Mouse (Mus musculus) ES-Bruce4 (cell line): ENCODE results near the gene Ywhae.

Experiments used
- CTCF ChIP-seq: IDR thresholded peaks from one replicate; pipeline ENCODE4 v1.8.1; 2011; ENCODE audit warnings: low read depth, low read length
- POLR2A ChIP-seq: IDR thresholded peaks from one replicate; pipeline ENCODE4 v1.8.1; 2011; ENCODE audit warnings: low read length; ENCODE audit not compliant: insufficient read depth

DNA sequence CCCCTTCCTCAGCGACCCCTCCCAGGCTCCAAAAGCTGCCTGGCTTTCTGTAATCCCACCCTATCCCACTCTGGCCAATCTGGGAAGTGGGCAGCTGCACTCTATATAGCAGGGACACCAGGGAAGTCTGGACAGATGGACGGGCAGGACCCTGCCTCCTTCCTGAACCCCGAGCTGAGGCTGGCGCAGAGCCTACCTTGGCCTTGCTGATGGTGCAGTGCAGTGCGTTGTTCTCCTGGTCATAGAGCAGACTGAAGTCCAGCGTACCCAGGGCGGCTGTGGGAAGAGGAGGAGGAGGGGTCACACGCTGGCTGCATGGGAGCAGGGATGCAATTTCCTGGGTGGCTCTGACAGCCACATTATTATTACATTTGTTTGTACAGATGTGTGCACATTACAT is 53.2 kb downstream of the Ywhae start:
- TF ChIP-seq CTCF (no peak), POLR2A (no peak)
